Mouse (Mus musculus) hindbrain, embryonic 12.5 days (tissue): ENCODE measurements at regions not wholly inside any gene's neighbourhood (a gene's known extent, or its start where the extent isn't known, plus 50 kb on each side); places are given as distances from the start of the nearest gene placed in this dataset.
"Not testable (repeated sequence)": the region's sequence is repeated elsewhere in the genome, so short reads cannot be mapped to it uniquely, and the experiment has no call there.

ENCODE experiments used
- ATAC-seq: fragments of 200-750 bp; cut with Nextera tagmentation; 2 replicates; pipeline ENCODE4 v1.8.0; 2017; ENCODE audit warnings: moderate TSS enrichment; ENCODE audit not compliant: low FRiP score
- H3K27ac ChIP-seq: fragments of 300-500 bp; sonication (generic); 2 replicates; pipeline ENCODE4 v1.5.1; 2016; ENCODE audit warnings: mild to moderate bottlenecking
- H3K27me3 ChIP-seq: fragments of 300-500 bp; sonication (generic); 2 replicates; pipeline ENCODE4 v1.6.1; 2016; ENCODE audit warnings: mild to moderate bottlenecking
- H3K36me3 ChIP-seq: fragments of 300-500 bp; sonication (generic); 2 replicates; pipeline ENCODE4 v1.6.1; 2016; ENCODE audit warnings: mild to moderate bottlenecking
- H3K4me1 ChIP-seq: fragments of 300-500 bp; sonication (generic); 2 replicates; pipeline ENCODE4 v1.6.1; 2016
- H3K4me2 ChIP-seq: fragments of 300-500 bp; sonication (generic); replicated peaks from 2 replicates; pipeline ENCODE4 v1.6.1; 2016; ENCODE audit warnings: mild to moderate bottlenecking
- H3K4me3 ChIP-seq: fragments of 300-500 bp; sonication (generic); 2 replicates; pipeline ENCODE4 v1.5.1; 2016; ENCODE audit warnings: mild to moderate bottlenecking
- H3K9ac ChIP-seq: fragments of 300-500 bp; sonication (generic); 2 replicates; pipeline ENCODE4 v1.6.1; 2016; ENCODE audit warnings: mild to moderate bottlenecking, moderate library complexity
- H3K9me3 ChIP-seq: fragments of 300-500 bp; sonication (generic); replicated peaks from 2 replicates; pipeline ENCODE4 v1.6.1; 2016; ENCODE audit warnings: mild to moderate bottlenecking
- WGBS: fragments of 180-500 bp; shearing (Covaris S2); methylation state at CpG from one replicate; pipeline ENCODE4 v1.1.7; 2016; 5-methylcytosine and 5-hydroxymethylcytosine counted together

- 81% methylated on average over 9 of the region's 9 CpGs for WGBS
- Histone ChIP-seq H3K36me3 (no peaks in the 10 kb centered on the region), H3K4me2 (no peak overlapping the region), H3K9me3 (no peaks in the 10 kb centered on the region), H3K27me3 (peaks cover 3% of the 10 kb centered on the region; the same call in 1 of the 2 replicates), H3K4me1 (peaks cover 7% of the 10 kb centered on the region), H3K27ac (no peak overlapping the region), H3K9ac (no peak overlapping the region), H3K4me3 (no peak overlapping the region)
- no peak for ATAC-seq
These were observed 222.5 kb downstream of the Matn1 start for GRCm38 (mm10) chr4:131166574-131167270.

GRCm38 (mm10) chr4:131167921-131168320 lies 223.7 kb downstream of the Matn1 start:
- no peak overlapping the region for H3K4me3 ChIP-seq
- H3K27me3 ChIP-seq: peaks cover 3% of the 10 kb centered on the region; the same call in 1 of the 2 replicates
- peaks cover 7% of the 10 kb centered on the region for H3K4me1 ChIP-seq
- no peak overlapping the region for H3K9ac ChIP-seq
- H3K9me3 ChIP-seq: no peaks in the 10 kb centered on the region
- H3K27ac ChIP-seq: no peak overlapping the region
- no peak for ATAC-seq
- no peaks in the 10 kb centered on the region for H3K36me3 ChIP-seq
- WGBS: 85% methylated on average over 2 of the region's 2 CpGs
- H3K4me2 ChIP-seq: no peak overlapping the region

GRCm38 (mm10) chr4:131173783-131174460 lies 229.7 kb downstream of the Matn1 start:
- Histone ChIP-seq H3K9me3 (no peaks in the 10 kb centered on the region), H3K27ac (peak overlapping the region; percentile 2; the same call in 1 of the 2 replicates), H3K27me3 (no peaks in the 10 kb centered on the region), H3K4me3 (no peak overlapping the region), H3K4me2 (no peak overlapping the region; the same call in 1 of the 2 replicates), H3K4me1 (peaks cover 18% of the 10 kb centered on the region; the same call in 1 of the 2 replicates), H3K36me3 (no peaks in the 10 kb centered on the region), H3K9ac (no peak overlapping the region)
- ATAC-seq: no peak
- WGBS: 62% methylated on average over 28 of the region's 28 CpGs

- ATAC-seq: no peak
- Histone ChIP-seq H3K4me3 (no peak overlapping the region), H3K4me2 (no peak overlapping the region), H3K4me1 (peaks cover 22% of the 10 kb centered on the region; the same call in 1 of the 2 replicates), H3K36me3 (no peaks in the 10 kb centered on the region), H3K9me3 (no peaks in the 10 kb centered on the region), H3K27ac (no peak overlapping the region), H3K27me3 (no peaks in the 10 kb centered on the region), H3K9ac (no peak overlapping the region)
- 46% methylated on average over 3 of the region's 3 CpGs for WGBS
These were observed 232.5 kb downstream of the Matn1 start for GRCm38 (mm10) chr4:131176701-131177100.

GRCm38 (mm10) chr4:131177889-131178288 lies 233.7 kb downstream of the Matn1 start:
- Histone ChIP-seq H3K9ac (no peak overlapping the region), H3K4me3 (no peak overlapping the region), H3K36me3 (no peaks in the 10 kb centered on the region), H3K9me3 (no peaks in the 10 kb centered on the region), H3K4me1 (peaks cover 22% of the 10 kb centered on the region; the same call in 1 of the 2 replicates), H3K27ac (no peak overlapping the region), H3K4me2 (no peak overlapping the region), H3K27me3 (no peaks in the 10 kb centered on the region)
- WGBS: 50% methylated on average over 6 of the region's 6 CpGs
- no peak for ATAC-seq

- not testable (repeated sequence) for H3K27ac ChIP-seq, H3K27me3 ChIP-seq, H3K9ac ChIP-seq, H3K4me3 ChIP-seq, ATAC-seq, H3K4me2 ChIP-seq, H3K36me3 ChIP-seq, H3K9me3 ChIP-seq
- 77% methylated on average over 5 of the region's 5 CpGs for WGBS
- peaks cover 20% of the 10 kb centered on the region; the same call in 1 of the 2 replicates for H3K4me1 ChIP-seq
These were observed 234.5 kb downstream of the Matn1 start for GRCm38 (mm10) chr4:131178642-131179041.

- no peak overlapping the region for H3K4me2 ChIP-seq
- no peak overlapping the region for H3K4me3 ChIP-seq
- ATAC-seq: no peak
- H3K4me1 ChIP-seq: peaks cover 5% of the 10 kb centered on the region; the same call in 1 of the 2 replicates
- no peaks in the 10 kb centered on the region for H3K9me3 ChIP-seq
- H3K9ac ChIP-seq: no peak overlapping the region
- H3K27me3 ChIP-seq: no peaks in the 10 kb centered on the region
- H3K36me3 ChIP-seq: no peaks in the 10 kb centered on the region
- no peak overlapping the region for H3K27ac ChIP-seq
- 75% methylated on average over 3 of the region's 3 CpGs for WGBS
These were observed 243.9 kb downstream of the Matn1 start for GRCm38 (mm10) chr4:131188066-131188465.

- H3K4me3 ChIP-seq: no peak overlapping the region
- peaks cover 5% of the 10 kb centered on the region; the same call in 1 of the 2 replicates for H3K4me1 ChIP-seq
- WGBS: 65% methylated on average over 13 of the region's 13 CpGs
- H3K4me2 ChIP-seq: no peak overlapping the region
- no peak overlapping the region for H3K9ac ChIP-seq
- no peaks in the 10 kb centered on the region for H3K9me3 ChIP-seq
- H3K36me3 ChIP-seq: no peaks in the 10 kb centered on the region
- H3K27ac ChIP-seq: no peak overlapping the region
- no peak for ATAC-seq
- H3K27me3 ChIP-seq: no peaks in the 10 kb centered on the region
These were observed 247.1 kb downstream of the Matn1 start for GRCm38 (mm10) chr4:131191106-131191880.

- Histone ChIP-seq H3K4me3 (no peak overlapping the region), H3K9ac (no peak overlapping the region), H3K4me2 (no peak overlapping the region), H3K9me3 (no peaks in the 10 kb centered on the region), H3K27ac (no peak overlapping the region), H3K36me3 (no peaks in the 10 kb centered on the region), H3K4me1 (peaks cover 5% of the 10 kb centered on the region; the same call in 1 of the 2 replicates), H3K27me3 (no peaks in the 10 kb centered on the region)
- no peak for ATAC-seq
- 79% methylated on average over 20 of the region's 20 CpGs for WGBS
These were observed 249.8 kb downstream of the Matn1 start for GRCm38 (mm10) chr4:131193900-131194419.

- Histone ChIP-seq H3K27ac (no peak overlapping the region), H3K9me3 (no peaks in the 10 kb centered on the region), H3K36me3 (no peaks in the 10 kb centered on the region), H3K4me1 (peaks cover 5% of the 10 kb centered on the region; the same call in 1 of the 2 replicates), H3K9ac (no peak overlapping the region), H3K4me3 (no peak overlapping the region), H3K27me3 (no peaks in the 10 kb centered on the region), H3K4me2 (no peak overlapping the region)
- WGBS: 89% methylated on average over 4 of the region's 4 CpGs
- no peak for ATAC-seq
These were observed 252.0 kb downstream of the Matn1 start for GRCm38 (mm10) chr4:131196147-131196546.

- no peak overlapping the region for H3K27ac ChIP-seq
- 89% methylated on average over 12 of the region's 12 CpGs for WGBS
- H3K9me3 ChIP-seq: no peaks in the 10 kb centered on the region
- no peaks in the 10 kb centered on the region for H3K36me3 ChIP-seq
- no peak overlapping the region for H3K4me3 ChIP-seq
- ATAC-seq: no peak
- H3K9ac ChIP-seq: no peak overlapping the region
- no peak overlapping the region for H3K4me2 ChIP-seq
- H3K27me3 ChIP-seq: no peaks in the 10 kb centered on the region; the same call in 1 of the 2 replicates
- peaks cover 19% of the 10 kb centered on the region for H3K4me1 ChIP-seq
These were observed 259.5 kb downstream of the Matn1 start for GRCm38 (mm10) chr4:131203721-131204120.

- no peaks in the 10 kb centered on the region for H3K9me3 ChIP-seq
- H3K36me3 ChIP-seq: no peaks in the 10 kb centered on the region
- no peak for ATAC-seq
- H3K27me3 ChIP-seq: no peaks in the 10 kb centered on the region; the same call in 1 of the 2 replicates
- no peak overlapping the region for H3K4me2 ChIP-seq
- no peak overlapping the region for H3K4me3 ChIP-seq
- peaks cover 19% of the 10 kb centered on the region for H3K4me1 ChIP-seq
- H3K9ac ChIP-seq: no peak overlapping the region
- no peak overlapping the region for H3K27ac ChIP-seq
- WGBS: 85% methylated on average over 3 of the region's 3 CpGs
These were observed 260.5 kb downstream of the Matn1 start for GRCm38 (mm10) chr4:131204722-131205121.
